Mouse (Mus musculus) ES-E14 (cell line): ENCODE results near the gene Cd34.

ENCODE experiments used
- CHD2 ChIP-seq: IDR thresholded peaks from 2 replicates; pipeline ENCODE4 v1.6.1; 2014; ENCODE audit warnings: mild to moderate bottlenecking, low read depth, low read length, inconsistent platforms
- HCFC1 ChIP-seq: IDR thresholded peaks from 2 replicates; pipeline ENCODE4 v1.6.1; 2012; ENCODE audit warnings: low read length, inconsistent platforms, borderline replicate concordance; ENCODE audit not compliant: insufficient read depth
- ZC3H11A ChIP-seq: IDR thresholded peaks from 2 replicates; pipeline ENCODE4 v1.6.1; 2012; ENCODE audit warnings: low read depth, mild to moderate bottlenecking, inconsistent platforms, low read length, borderline replicate concordance
- ZNF384 ChIP-seq: IDR thresholded peaks from 2 replicates; pipeline ENCODE4 v1.6.1; 2012; ENCODE audit warnings: low read depth, low read length, inconsistent platforms

- TF ChIP-seq CHD2 (no peak), HCFC1 (no peak), ZC3H11A (no peak), ZNF384 (no peak)
These were observed 47.0 kb downstream of the Cd34 start for GRCm38 (mm10) chr1:194985442-194986210.
